Mouse (Mus musculus) lung, postnatal 0 days (tissue): ENCODE measurements around the gene Alkbh6.

ENCODE experiments used
- CTCF ChIP-seq: IDR thresholded peaks from 2 replicates; pipeline ENCODE4 v1.5.1; 2016; ENCODE audit warnings: antibody characterized with exemption, mild to moderate bottlenecking
- EP300 ChIP-seq: IDR thresholded peaks from 2 replicates; pipeline ENCODE4 v1.6.1; 2016; ENCODE audit warnings: antibody characterized with exemption, mild to moderate bottlenecking, control low read depth

DNA sequence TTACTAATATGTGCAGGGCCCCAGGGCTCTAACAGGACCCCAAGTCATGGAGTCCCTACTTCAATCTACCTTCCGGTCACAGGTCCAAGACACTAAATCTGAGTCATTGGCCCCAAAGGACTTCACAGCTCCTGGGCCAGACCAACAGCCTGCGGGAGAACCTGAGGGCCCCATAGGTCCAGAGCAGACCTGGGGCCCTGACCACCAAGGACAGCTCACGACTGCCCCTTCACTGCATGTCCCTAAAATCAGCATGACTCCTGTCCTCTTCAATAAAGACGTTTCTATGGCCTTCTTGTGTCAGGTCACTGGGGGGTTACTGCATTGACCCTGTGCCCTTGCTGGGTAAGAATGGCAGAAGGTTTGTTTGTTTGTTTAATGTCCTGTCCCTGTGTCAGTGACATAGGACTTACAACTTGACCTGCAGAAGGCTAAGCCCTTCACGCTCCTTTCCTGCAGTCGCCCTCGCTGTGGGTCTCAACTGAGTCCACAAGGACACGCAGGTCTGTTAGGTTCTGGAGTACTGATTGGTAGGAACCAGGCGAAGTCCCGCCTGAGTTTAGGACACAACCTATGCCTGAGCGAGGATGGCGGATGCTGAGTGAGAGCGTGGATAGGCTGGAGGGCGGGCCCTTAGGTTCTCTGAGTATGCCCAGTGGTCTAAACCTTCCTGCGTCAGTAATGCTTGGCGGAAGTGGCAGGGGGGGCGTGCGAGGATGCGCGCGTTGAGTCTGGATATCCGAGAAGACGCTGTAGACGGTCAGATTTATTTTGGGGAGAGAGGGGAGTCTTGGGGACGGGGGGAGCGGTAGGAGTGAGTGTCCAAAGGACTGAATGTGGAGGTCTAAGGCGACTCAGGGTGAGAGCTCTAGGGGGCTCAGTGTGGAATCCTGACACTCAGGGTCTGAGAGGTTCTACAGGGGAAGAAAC, at the start of gene Alkbh6:
- TF ChIP-seq CTCF: no peak; the same call in 1 of the 2 replicates
- no peak for TF ChIP-seq EP300
